Mouse (Mus musculus) kidney, postnatal 0 days (tissue): ENCODE measurements around the gene Cbx6. TPM values are rescaled to one million over a fixed set of nuclear protein-coding genes. Genes with fewer than 3 reads are reported as not detected.

Source experiments
- ATAC-seq: fragments of 200-750 bp; cut with Nextera tagmentation; replicated peaks from 2 replicates; pipeline ENCODE4 v1.8.0; 2017; ENCODE audit warnings: low read depth, moderate number of reproducible peaks, moderate TSS enrichment, moderate library complexity; ENCODE audit not compliant: low FRiP score
- DNase-seq: peaks from one replicate; pipeline ENCODE4 v3.0.0-alpha.2; 2016; ENCODE audit warnings: low spot score
- H3K27ac ChIP-seq: fragments of 300-500 bp; sonication (generic); 2 replicates; pipeline ENCODE4 v1.5.1; 2014; ENCODE audit warnings: mild to moderate bottlenecking
- H3K27me3 ChIP-seq: fragments of 300-500 bp; sonication (generic); 2 replicates; pipeline ENCODE4 v1.6.1; 2014; ENCODE audit warnings: low read length, mixed read lengths; ENCODE audit not compliant: insufficient read depth
- H3K36me3 ChIP-seq: fragments of 300-500 bp; sonication (generic); 2 replicates; pipeline ENCODE4 v1.6.1; 2014; ENCODE audit warnings: low read length, mixed read lengths; ENCODE audit not compliant: insufficient read depth
- H3K4me1 ChIP-seq: fragments of 300-500 bp; sonication (generic); replicated peaks from 2 replicates; pipeline ENCODE4 v1.6.1; 2014; ENCODE audit warnings: antibody characterized with exemption, low read length, mixed read lengths; ENCODE audit not compliant: insufficient read depth
- H3K4me2 ChIP-seq: fragments of 300-500 bp; sonication (generic); 2 replicates; pipeline ENCODE4 v1.6.1; 2014; ENCODE audit warnings: mild to moderate bottlenecking, low read length, moderate library complexity, mixed read lengths
- H3K4me3 ChIP-seq: fragments of 300-500 bp; sonication (generic); replicated peaks from 2 replicates; pipeline ENCODE4 v1.5.1; 2014; ENCODE audit warnings: low read depth, low read length
- H3K9ac ChIP-seq: fragments of 300-500 bp; sonication (generic); 2 replicates; pipeline ENCODE4 v1.6.1; 2014; ENCODE audit warnings: low read depth, low read length
- H3K9me3 ChIP-seq: fragments of 300-500 bp; sonication (generic); replicated peaks from 2 replicates; pipeline ENCODE4 v1.6.1; 2016; ENCODE audit warnings: low read length, inconsistent platforms, mixed read lengths
- CTCF ChIP-seq: IDR thresholded peaks from 2 replicates; pipeline ENCODE4 v1.5.1; 2016; ENCODE audit warnings: antibody characterized with exemption, low read depth, mild to moderate bottlenecking, moderate library complexity
- WGBS: fragments of 180-500 bp; shearing (Covaris S2); extraction: QIAGEN DNeasy Blood & Tissue Kit; methylation state at CpG from one replicate; pipeline ENCODE4 v1.1.7; 2014; 5-methylcytosine and 5-hydroxymethylcytosine counted together
- polyA plus RNA-seq: library from polyadenylated mRNA; unstranded; fragments of >200 nt; fragmentation: Nextera tagmentation; extraction: Ambion mirVana; gene quantifications from 2 replicates; pipeline ENCODE4 v1.2.1, GENCODE M21; 2015

The Cbx6 gene
- polyA plus RNA-seq, 1 experiment from 2014 or later, result 39.0 TPM

- ATAC-seq (no peak), DNase-seq (no peak)
- Histone ChIP-seq H3K4me3 (no peak overlapping the region), H3K4me1 (0 out of 2 replicates have a peak, but pooled peaks cover 3% of the 10 kb centered on the region), H3K36me3 (no peaks in the 10 kb centered on the region), H3K9ac (no peak overlapping the region), H3K9me3 (no peaks in the 10 kb centered on the region), H3K27ac (no peak overlapping the region), H3K4me2 (no peak overlapping the region), H3K27me3 (peaks cover 25% of the 10 kb centered on the region)
- no peak for TF ChIP-seq CTCF
- 64% methylated on average over 11 of the region's 11 CpGs for WGBS
Observed at GRCm38 (mm10) chr15:79800701-79801100, 33.8 kb downstream of the Cbx6 start.

GRCm38 (mm10) chr15:79798591-79798990 lies 35.9 kb downstream of the Cbx6 start:
- 77% methylated on average over 10 of the region's 10 CpGs for WGBS
- Histone ChIP-seq H3K9me3 (no peaks in the 10 kb centered on the region), H3K36me3 (no peaks in the 10 kb centered on the region), H3K4me1 (0 out of 2 replicates have a peak, but pooled peaks cover under 1% of the 10 kb centered on the region), H3K4me3 (no peak overlapping the region), H3K27me3 (peaks cover 15% of the 10 kb centered on the region), H3K9ac (no peak overlapping the region), H3K4me2 (no peak overlapping the region), H3K27ac (no peak overlapping the region)
- no peak for TF ChIP-seq CTCF
- ATAC-seq (no peak), DNase-seq (no peak)

GRCm38 (mm10) chr15:79797680-79798079 lies 36.8 kb downstream of the Cbx6 start:
- Histone ChIP-seq H3K4me3 (no peak overlapping the region), H3K36me3 (no peaks in the 10 kb centered on the region), H3K9me3 (no peaks in the 10 kb centered on the region), H3K27ac (no peak overlapping the region), H3K9ac (no peak overlapping the region), H3K4me1 (no peaks in the 10 kb centered on the region), H3K4me2 (no peak overlapping the region), H3K27me3 (peaks cover 9% of the 10 kb centered on the region; the same call in 1 of the 2 replicates)
- TF ChIP-seq CTCF, result no peak
- 59% methylated on average over 8 of the region's 8 CpGs for WGBS
- DNase-seq (no peak), ATAC-seq (no peak)

GRCm38 (mm10) chr15:79797096-79797495 lies 37.4 kb downstream of the Cbx6 start:
- no peak overlapping the region for H3K9ac ChIP-seq
- no peaks in the 10 kb centered on the region for H3K9me3 ChIP-seq
- TF ChIP-seq CTCF, result no peak
- H3K36me3 ChIP-seq, result no peaks in the 10 kb centered on the region
- DNase-seq (no peak), ATAC-seq (no peak)
- H3K4me2 ChIP-seq, result no peak overlapping the region
- 78% methylated on average over 7 of the region's 7 CpGs for WGBS
- no peak overlapping the region for H3K27ac ChIP-seq
- H3K4me3 ChIP-seq, result no peak overlapping the region
- H3K4me1 ChIP-seq, result no peaks in the 10 kb centered on the region
- peaks cover 3% of the 10 kb centered on the region; the same call in 1 of the 2 replicates for H3K27me3 ChIP-seq

- 77% methylated on average over 12 of the region's 12 CpGs for WGBS
- no peaks in the 10 kb centered on the region for H3K4me1 ChIP-seq
- no peak for TF ChIP-seq CTCF
- ATAC-seq (no peak), DNase-seq (no peak)
- no peaks in the 10 kb centered on the region for H3K36me3 ChIP-seq
- H3K4me3 ChIP-seq, result no peak overlapping the region
- peaks cover 3% of the 10 kb centered on the region; the same call in 1 of the 2 replicates for H3K27me3 ChIP-seq
- H3K4me2 ChIP-seq, result no peak overlapping the region
- H3K9me3 ChIP-seq, result no peaks in the 10 kb centered on the region
- H3K9ac ChIP-seq, result no peak overlapping the region
- no peak overlapping the region for H3K27ac ChIP-seq
Observed at GRCm38 (mm10) chr15:79796256-79796655, 38.2 kb downstream of the Cbx6 start.

GRCm38 (mm10) chr15:79794173-79794572 lies 40.3 kb downstream of the Cbx6 start:
- no peaks in the 10 kb centered on the region for H3K4me1 ChIP-seq
- no peaks in the 10 kb centered on the region for H3K9me3 ChIP-seq
- no peak overlapping the region for H3K27ac ChIP-seq
- H3K4me2 ChIP-seq, result no peak overlapping the region
- WGBS, result 22% methylated on average over 20 of the region's 20 CpGs
- peak; percentile 53 for DNase-seq
- no peaks in the 10 kb centered on the region for H3K27me3 ChIP-seq
- no peaks in the 10 kb centered on the region for H3K36me3 ChIP-seq
- no peak for TF ChIP-seq CTCF
- ATAC-seq, result no peak
- no peak overlapping the region for H3K4me3 ChIP-seq
- H3K9ac ChIP-seq, result no peak overlapping the region

GRCm38 (mm10) chr15:79793076-79793475 lies 41.4 kb downstream of the Cbx6 start:
- WGBS, result 89% methylated on average over 9 of the region's 9 CpGs
- Histone ChIP-seq H3K9me3 (no peaks in the 10 kb centered on the region), H3K4me2 (no peak overlapping the region), H3K27ac (no peak overlapping the region), H3K36me3 (no peaks in the 10 kb centered on the region), H3K9ac (no peak overlapping the region), H3K27me3 (no peaks in the 10 kb centered on the region), H3K4me3 (no peak overlapping the region), H3K4me1 (no peaks in the 10 kb centered on the region)
- ATAC-seq (no peak), DNase-seq (no peak)
- TF ChIP-seq CTCF, result no peak
